Mouse (Mus musculus) MEL (cell line): ENCODE results near the gene Catsperz. TPM values are rescaled to one million over a fixed set of nuclear protein-coding genes. Genes with fewer than 3 reads are reported as not detected.

Experiments used
- DNase-seq: peaks from one replicate; pipeline ENCODE4 v3.0.0; 2011; ENCODE audit warnings: low read depth, low spot score
- H3K27ac ChIP-seq: 2 replicates; pipeline ENCODE4 v1.5.1; 2012; ENCODE audit warnings: low read depth, mild to moderate bottlenecking, control low read depth, low read length, moderate library complexity; ENCODE audit not compliant: control insufficient read depth
- H3K27me3 ChIP-seq, 2 experiments: fragments of 150-350 bp in 1 of 2; sonication (generic) in 1 of 2; 2 replicates each; pipeline ENCODE4 v1.6.1; 2012; ENCODE audit warnings: low read length in 2 of 2, mild to moderate bottlenecking in 2 of 2, improper control_type of control experiment in 1 of 2, moderate library complexity in 1 of 2; ENCODE audit not compliant: insufficient read depth in 2 of 2, control insufficient read depth in 1 of 2
- H3K36me3 ChIP-seq, 2 experiments: 2 replicates each; pipeline ENCODE4 v1.6.1; 2012 to 2014; ENCODE audit warnings: low read length in 2 of 2, improper control_type of control experiment in 1 of 2, inconsistent platforms in 1 of 2, mild to moderate bottlenecking in 1 of 2; ENCODE audit not compliant: insufficient read depth in 2 of 2, control insufficient read depth in 1 of 2
- H3K4me1 ChIP-seq, 2 experiments: fragments of 150-350 bp in 1 of 2; sonication (generic) in 1 of 2; 2 replicates each; pipeline ENCODE4 v1.6.1; 2012; ENCODE audit warnings: low read length in 2 of 2, improper control_type of control experiment in 1 of 2, mild to moderate bottlenecking in 1 of 2; ENCODE audit not compliant: insufficient read depth in 2 of 2, control insufficient read depth in 1 of 2
- H3K4me3 ChIP-seq, 2 experiments: fragments of 150-350 bp in 1 of 2; sonication (generic) in 1 of 2; 2 replicates each; pipeline ENCODE4 v1.5.1; 2012; ENCODE audit warnings: low read depth in 2 of 2, low read length in 2 of 2, mild to moderate bottlenecking in 2 of 2, moderate library complexity in 2 of 2, control low read depth in 1 of 2, improper control_type of control experiment in 1 of 2; ENCODE audit not compliant: control insufficient read depth in 1 of 2, insufficient read depth in 1 of 2
- H3K79me2 ChIP-seq: 2 replicates; pipeline ENCODE4 v1.6.1; 2012; ENCODE audit warnings: mild to moderate bottlenecking, low read length, moderate library complexity; ENCODE audit not compliant: control insufficient read depth, poor library complexity, insufficient read depth
- H3K9ac ChIP-seq: 2 replicates; pipeline ENCODE4 v1.6.1; 2012; ENCODE audit warnings: low read depth, mild to moderate bottlenecking, control low read depth, low read length, moderate library complexity; ENCODE audit not compliant: control insufficient read depth, poor library complexity, severe bottlenecking
- H3K9me3 ChIP-seq: fragments of 150-350 bp; sonication (generic); replicated peaks from 2 replicates; pipeline ENCODE4 v1.6.1; 2012; ENCODE audit warnings: mild to moderate bottlenecking, low read length, improper control_type of control experiment, moderate library complexity; ENCODE audit not compliant: insufficient read depth
- CHD1 ChIP-seq: IDR thresholded peaks from 2 replicates; pipeline ENCODE4 v1.6.1; 2012; ENCODE audit warnings: low read depth, mild to moderate bottlenecking, inconsistent platforms, low read length, improper control_type of control experiment
- CTCF ChIP-seq, 3 experiments: IDR thresholded peaks in 2 of 3; conservative IDR thresholded peaks in 1 of 3; 2 replicates each; pipeline ENCODE4 v1.5.1; 2011 to 2012; ENCODE audit warnings: low read length in 3 of 3, low read depth in 2 of 3, mild to moderate bottlenecking in 2 of 3, improper control_type of control experiment in 1 of 3, inconsistent platforms in 1 of 3, mixed read lengths in 1 of 3, moderate library complexity in 1 of 3; ENCODE audit not compliant: control insufficient read depth in 1 of 3, insufficient read depth in 1 of 3, poor library complexity in 1 of 3, severe bottlenecking in 1 of 3
- E2F4 ChIP-seq: IDR thresholded peaks from 2 replicates; pipeline ENCODE4 v1.6.1; 2011; ENCODE audit warnings: low read depth, low read length, improper control_type of control experiment, borderline replicate concordance
- ELF1 ChIP-seq: IDR thresholded peaks from 2 replicates; pipeline ENCODE4 v1.6.1; 2014; ENCODE audit warnings: low read depth, mild to moderate bottlenecking, inconsistent platforms, low read length, improper control_type of control experiment, moderate library complexity
- GATA1 ChIP-seq: IDR thresholded peaks from 2 replicates; pipeline ENCODE4 v1.6.1; 2011; ENCODE audit warnings: low read depth, low read length, improper control_type of control experiment
- JUND ChIP-seq: IDR thresholded peaks from 2 replicates; pipeline ENCODE4 v1.6.1; 2011; ENCODE audit warnings: low read depth, mild to moderate bottlenecking, improper control_type of control experiment, low read length
- MAFK ChIP-seq: IDR thresholded peaks from 2 replicates; pipeline ENCODE4 v1.6.1; 2011; ENCODE audit warnings: low read depth, mild to moderate bottlenecking, low read length, improper control_type of control experiment, borderline replicate concordance
- MAX ChIP-seq: IDR thresholded peaks from 2 replicates; pipeline ENCODE4 v1.6.1; 2011; ENCODE audit warnings: low read length, improper control_type of control experiment
- MAZ ChIP-seq: IDR thresholded peaks from 2 replicates; pipeline ENCODE4 v1.6.1; 2012; ENCODE audit warnings: low read depth, mild to moderate bottlenecking, inconsistent platforms, low read length, improper control_type of control experiment
- MYB ChIP-seq: IDR thresholded peaks from 2 replicates; pipeline ENCODE4 v1.6.1; 2011; ENCODE audit warnings: mild to moderate bottlenecking, low read depth, low read length, improper control_type of control experiment
- MYC ChIP-seq: IDR thresholded peaks from 2 replicates; pipeline ENCODE4 v1.6.1; 2011; ENCODE audit warnings: low read depth, mild to moderate bottlenecking, low read length, improper control_type of control experiment, moderate library complexity
- NELFE ChIP-seq: IDR thresholded peaks from 2 replicates; pipeline ENCODE4 v1.6.1; 2011; ENCODE audit warnings: low read depth, low read length, improper control_type of control experiment
- NRF1 ChIP-seq: IDR thresholded peaks from 2 replicates; pipeline ENCODE4 v1.6.1; 2014; ENCODE audit warnings: low read depth, mild to moderate bottlenecking, inconsistent platforms, low read length, improper control_type of control experiment, moderate library complexity; ENCODE audit not compliant: poor library complexity, insufficient read depth, severe bottlenecking
- RAD21 ChIP-seq: IDR thresholded peaks from 2 replicates; pipeline ENCODE4 v1.6.1; 2011; ENCODE audit warnings: mild to moderate bottlenecking, low read depth, low read length, improper control_type of control experiment
- RCOR1 ChIP-seq: IDR thresholded peaks from 2 replicates; pipeline ENCODE4 v1.6.1; 2012; ENCODE audit warnings: low read depth, mild to moderate bottlenecking, inconsistent platforms, low read length, improper control_type of control experiment
- SIN3A ChIP-seq: IDR thresholded peaks from 2 replicates; pipeline ENCODE4 v1.6.1; 2012; ENCODE audit warnings: low read length, improper control_type of control experiment, inconsistent platforms
- SMC3 ChIP-seq: IDR thresholded peaks from 2 replicates; pipeline ENCODE4 v1.6.1; 2011; ENCODE audit warnings: low read depth, low read length, improper control_type of control experiment
- TBP ChIP-seq: IDR thresholded peaks from 2 replicates; pipeline ENCODE4 v1.8.0; 2011; ENCODE audit warnings: low read depth, low read length, improper control_type of control experiment
- TCF12 ChIP-seq: IDR thresholded peaks from 2 replicates; pipeline ENCODE4 v1.6.1; 2014; ENCODE audit warnings: low read depth, mild to moderate bottlenecking, inconsistent platforms, low read length, improper control_type of control experiment, moderate library complexity
- UBTF ChIP-seq: IDR thresholded peaks from 2 replicates; pipeline ENCODE4 v1.6.1; 2012; ENCODE audit warnings: low read depth, mild to moderate bottlenecking, inconsistent platforms, low read length, improper control_type of control experiment, moderate library complexity, borderline replicate concordance; ENCODE audit not compliant: insufficient read depth
- ZC3H11A ChIP-seq: IDR thresholded peaks from 2 replicates; pipeline ENCODE4 v1.6.1; 2012; ENCODE audit warnings: low read depth, mild to moderate bottlenecking, inconsistent platforms, low read length, improper control_type of control experiment
- ZKSCAN1 ChIP-seq: IDR thresholded peaks from 2 replicates; pipeline ENCODE4 v1.6.1; 2012; ENCODE audit warnings: low read depth, mild to moderate bottlenecking, inconsistent platforms, low read length, improper control_type of control experiment, moderate library complexity
- polyA plus RNA-seq, 2 experiments: library from polyadenylated mRNA; stranded (reverse) in 1 of 2; unstranded in 1 of 2; fragments of >175 nt in 1 of 2; fragments of >200 nt in 1 of 2; gene quantifications; 2 replicates each; pipeline versions ENCODE4 v1.2.1 to v1.2.4; 2012; ENCODE audit warnings: low replicate concordance in 2 of 2, low read depth in 1 of 2; ENCODE audit not compliant: insufficient read length in 2 of 2, insufficient read depth in 1 of 2, missing spikeins in 1 of 2
- total RNA-seq: library from RNA; depleted of rRNA; stranded (reverse); fragments of 300-350 nt; gene quantifications from 2 replicates; pipeline ENCODE4 v1.2.3, GENCODE M21; 2012

Gene Catsperz
- total and polyA plus RNA-seq, 3 experiments = 0.65 to 2.4 TPM; not detected in 1

GRCm38 (mm10) chr19:6936299-6936698 is 11.1 kb upstream of the Catsperz start:
- Histone ChIP-seq H3K9me3 (no peaks in the 10 kb centered on the region), H3K27ac (no peak overlapping the region), H3K9ac (no peak overlapping the region), H3K36me3 (peaks cover 0 to 2% of the 10 kb centered on the region in 2 experiments; a peak in 1 of 4 replicates), H3K4me3 (no peak overlapping the region), H3K79me2 (peaks cover 3% of the 10 kb centered on the region; the same call in 1 of the 2 replicates), H3K4me1 (peaks cover 0 to 6% of the 10 kb centered on the region in 2 experiments; a peak in 2 of 4 replicates), H3K27me3 (no peaks in the 10 kb centered on the region)
- peak; percentile 59 for DNase-seq
- TF ChIP-seq GATA1 = no peak
- no peak for TF ChIP-seq CHD1
- no peak for TF ChIP-seq MAZ
- TF ChIP-seq UBTF = no peak
- peak; percentile 56 for TF ChIP-seq RAD21
- TF ChIP-seq SMC3 = peak; percentile 56
- TF ChIP-seq ZC3H11A = no peak
- TF ChIP-seq RCOR1 = no peak
- peak; percentile 93; the same call in 1 of the 2 replicates for TF ChIP-seq ZKSCAN1
- no peak for TF ChIP-seq TBP
- TF ChIP-seq NELFE = no peak
- TF ChIP-seq CTCF (IDR thresholded peaks at IDR 0.05 in 2 of 3, conservative IDR thresholded peaks at IDR 0.05 in 1 of 3; ENCODE audit: control insufficient read depth in 1 of 3, insufficient read depth in 1 of 3, low read depth in 2 of 3, low read length in 3 of 3, poor library complexity in 1 of 3, severe bottlenecking in 1 of 3) = peak; percentile 54 to 72 (median 56)

- Histone ChIP-seq H3K9me3 (no peaks in the 10 kb centered on the region), H3K36me3 (no peaks in the 10 kb centered on the region), H3K9ac (no peak within 1 kb of the TSS), H3K27me3 (no peaks in the 10 kb centered on the region), H3K4me1 (no peaks in the 10 kb centered on the region), H3K4me3 (no peak within 1 kb of the TSS), H3K79me2 (no peaks in the 10 kb centered on the region), H3K27ac (no peak within 1 kb of the TSS)
- no peak for DNase-seq
- TF ChIP-seq ZC3H11A = no peak
- TF ChIP-seq JUND = no peak
- no peak for TF ChIP-seq TCF12
- TF ChIP-seq RAD21 = no peak
- TF ChIP-seq MAFK = no peak
- no peak for TF ChIP-seq GATA1
- TF ChIP-seq NRF1 = no peak
- no peak for TF ChIP-seq MYC
- no peak for TF ChIP-seq MAX
- no peak for TF ChIP-seq SMC3
- no peak for TF ChIP-seq TBP
- no peak for TF ChIP-seq E2F4
- no peak for TF ChIP-seq SIN3A
- TF ChIP-seq ELF1 = no peak
- TF ChIP-seq MYB = no peak
- TF ChIP-seq CTCF (IDR thresholded peaks at IDR 0.05 in 2 of 3, conservative IDR thresholded peaks at IDR 0.05 in 1 of 3; ENCODE audit: control insufficient read depth in 1 of 3, insufficient read depth in 1 of 3, low read depth in 2 of 3, low read length in 3 of 3, poor library complexity in 1 of 3, severe bottlenecking in 1 of 3) = no peak
Observed at GRCm38 (mm10) chr19:6934195-6934977, 9.2 kb upstream of the Catsperz start, which contains the start of gene Kcnk4. Kcnk4 (minus strand) TSS chr19:6934515.
